Mouse (Mus musculus) mouse embryonic stem cell (cell line): Measurements from ENCODE around the gene Hmmr.

Experiments
- in situ Hi-C, 2 experiments: fragments of 300-500 bp; cut with MboI; formaldehyde crosslinking; loops; 1 replicate in 1 of 2; 3 replicates in 1 of 2; pipeline ENCODE4 v1.14.3; 2019 to 2020; ENCODE audit warnings: low sequenced_read_pairs in 2 of 2, low pct_unique_long_range_greater_than_20kb in 1 of 2, mixed read lengths in 1 of 2; ENCODE audit not compliant: unreplicated experiment in 1 of 2

Gene Hmmr

DNA sequence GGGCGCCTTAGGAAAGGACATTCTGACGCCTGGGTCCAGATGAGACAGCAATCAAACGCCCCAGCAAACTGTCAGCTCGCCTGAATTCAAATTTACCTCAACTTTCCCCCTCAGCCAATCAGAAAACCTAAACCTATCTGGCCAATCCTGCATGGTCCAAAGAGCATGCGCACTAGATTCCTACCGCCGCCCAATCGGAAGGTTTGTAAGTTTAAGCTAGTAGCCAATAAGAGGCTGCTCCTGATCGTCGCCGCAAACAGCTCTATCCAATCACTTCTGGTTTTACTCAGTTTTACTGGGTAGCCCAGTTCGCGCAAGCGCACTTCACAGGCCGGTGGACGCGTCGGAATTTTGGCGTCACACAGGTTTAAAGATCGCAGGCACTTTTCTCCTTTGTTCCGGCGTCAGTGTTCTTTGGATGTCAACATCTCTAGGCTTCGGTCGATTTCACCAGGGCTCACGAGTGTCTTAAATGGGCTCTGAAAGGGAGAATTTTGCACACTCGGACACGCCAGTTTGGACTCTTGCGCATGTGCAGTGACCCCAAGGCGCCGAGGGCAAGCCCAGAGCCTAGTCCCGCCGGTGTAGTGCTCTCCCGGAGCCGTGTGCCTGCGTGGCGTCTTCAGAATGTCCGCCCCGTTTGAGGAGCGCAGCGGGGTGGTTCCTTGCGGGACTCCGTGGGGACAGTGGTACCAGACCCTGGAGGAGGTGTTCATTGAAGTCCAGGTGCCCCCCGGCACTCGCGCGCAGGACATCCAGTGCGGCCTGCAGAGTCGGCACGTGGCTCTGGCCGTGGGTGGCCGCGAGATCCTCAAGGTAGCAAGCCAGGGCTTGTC lies at the start of gene Hmmr, which contains the start of gene Nudcd2:
Gene Hmmr, minus strand, starts transcription at position 84 of the 836 bp plus-strand sequence.
Gene Nudcd2, plus strand, starts transcription at position 329 of the 836 bp plus-strand sequence.
- in situ Hi-C loops, result no loop called here

DNA sequence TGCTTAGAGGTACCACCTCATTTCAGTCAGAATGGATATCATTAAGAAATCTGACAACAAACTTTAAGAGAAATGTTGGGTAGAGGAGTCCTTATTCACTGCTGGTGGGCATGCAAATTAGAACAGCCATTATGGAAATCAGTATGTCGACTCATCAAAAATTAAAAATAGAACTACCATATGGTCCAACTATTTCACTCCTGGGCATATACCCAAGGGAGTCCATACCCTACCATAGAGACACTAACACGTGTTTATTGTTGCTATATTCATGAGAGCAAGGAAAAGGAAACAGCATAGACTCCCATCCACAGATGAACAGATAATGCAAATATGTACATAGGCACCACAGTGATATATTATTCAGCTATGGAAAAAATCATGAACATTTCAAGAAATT lies 48.6 kb upstream of the Hmmr start:
- in situ Hi-C loops, result no loop called here

DNA sequence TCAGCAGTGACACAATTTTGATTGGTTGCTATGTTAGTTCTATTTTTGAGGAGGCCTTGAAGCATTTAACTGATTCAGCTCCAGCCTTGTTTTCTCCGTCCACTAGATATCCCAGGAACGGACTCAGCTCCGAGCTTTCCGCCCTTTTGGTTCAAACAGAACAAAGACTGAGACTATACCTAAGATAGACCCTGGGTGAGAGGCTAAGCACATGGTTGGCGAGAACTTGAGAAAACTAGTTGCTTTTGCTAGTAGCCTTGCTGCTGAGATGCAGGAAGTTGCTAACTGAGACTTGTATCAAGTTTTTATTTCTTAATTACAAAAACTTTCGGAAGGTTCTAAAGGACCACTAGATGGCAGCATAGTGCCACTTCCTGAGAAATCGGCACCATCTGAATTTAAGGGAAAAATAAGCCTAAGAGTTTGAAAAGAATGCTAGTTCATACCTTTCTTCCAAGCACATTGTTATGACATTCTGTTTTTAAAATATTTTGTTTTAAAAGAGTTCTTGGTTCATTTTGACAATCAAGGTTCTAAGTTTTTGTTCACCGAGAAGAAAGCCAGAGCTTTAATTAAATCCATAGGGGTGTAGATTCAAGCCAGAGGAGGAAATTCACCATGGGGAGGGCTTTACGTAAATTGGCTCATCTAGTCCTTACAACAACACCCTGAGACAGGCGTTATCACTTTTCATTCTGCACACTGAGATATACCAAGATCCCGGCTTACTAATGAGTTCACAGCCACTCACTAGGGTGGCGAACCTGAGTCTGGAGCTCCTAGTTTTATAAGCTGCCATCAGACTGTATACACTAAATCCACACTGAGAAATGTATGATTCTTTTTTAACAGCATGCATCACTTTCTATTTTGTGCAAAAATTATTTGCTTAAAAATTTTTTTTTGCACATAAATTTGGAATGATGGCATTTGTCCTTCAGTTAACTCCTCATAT lies 42.4 kb upstream of the Hmmr start:
- in situ Hi-C loops, result no loop called here

DNA sequence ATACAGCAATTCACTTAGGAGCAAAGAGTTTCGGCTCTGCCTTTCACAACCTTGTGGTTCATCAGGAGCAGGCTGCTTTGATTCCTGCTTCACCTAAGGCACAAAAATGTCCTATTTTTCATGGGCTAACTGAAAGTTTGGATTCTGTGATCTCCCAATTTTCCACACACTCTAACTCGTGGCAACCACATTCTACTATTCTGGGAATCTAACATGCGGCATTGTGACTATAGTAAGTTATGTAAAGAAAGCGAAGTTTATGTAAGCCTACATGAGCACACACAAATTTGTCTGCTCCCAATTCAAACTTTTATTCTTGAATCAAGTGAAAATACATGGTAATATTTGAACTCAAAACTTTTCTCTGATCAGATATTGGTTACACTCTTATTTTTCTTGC lies 31.5 kb upstream of the Hmmr start:
- in situ Hi-C loops, result no loop called here

DNA sequence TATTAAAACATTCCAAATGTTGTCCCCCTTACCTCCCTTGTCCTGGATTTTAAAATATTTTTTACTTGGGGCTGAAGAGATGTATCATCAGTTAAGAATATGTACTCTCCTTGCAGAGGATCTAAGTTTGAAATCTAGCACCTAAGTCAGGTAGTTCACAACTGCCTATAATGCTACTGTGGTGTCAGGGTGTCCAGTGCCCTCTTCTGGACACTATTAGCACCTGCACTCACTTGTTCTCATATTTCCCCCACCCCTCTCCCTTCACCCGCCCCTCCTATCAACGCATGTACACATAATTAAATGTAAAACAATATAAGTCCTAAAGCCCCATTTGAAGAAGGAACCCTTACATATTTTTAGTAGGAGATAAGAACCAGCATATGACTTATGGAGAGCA lies 30.2 kb upstream of the Hmmr start:
- in situ Hi-C loops, result no loop called here

DNA sequence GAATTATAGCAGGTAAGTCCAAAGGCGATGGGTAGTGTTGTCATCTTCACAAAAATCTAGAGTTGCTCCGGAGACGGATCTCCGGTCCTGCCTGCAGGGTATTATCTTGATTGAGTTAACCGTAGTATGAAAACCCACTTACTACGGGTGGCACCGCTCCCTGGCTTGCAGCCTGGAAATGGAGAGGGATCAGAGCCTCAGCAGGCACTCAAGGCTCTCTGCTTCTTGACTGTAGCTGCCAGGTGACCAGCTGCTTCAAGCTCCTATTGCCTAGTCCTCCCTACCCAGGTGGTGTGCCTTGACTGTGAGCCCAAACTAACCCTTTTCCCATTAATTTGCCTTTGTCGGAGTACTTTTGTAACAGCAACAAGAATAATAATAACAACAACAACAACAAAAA lies 26.7 kb upstream of the Hmmr start:
- in situ Hi-C loops, result no loop called here

DNA sequence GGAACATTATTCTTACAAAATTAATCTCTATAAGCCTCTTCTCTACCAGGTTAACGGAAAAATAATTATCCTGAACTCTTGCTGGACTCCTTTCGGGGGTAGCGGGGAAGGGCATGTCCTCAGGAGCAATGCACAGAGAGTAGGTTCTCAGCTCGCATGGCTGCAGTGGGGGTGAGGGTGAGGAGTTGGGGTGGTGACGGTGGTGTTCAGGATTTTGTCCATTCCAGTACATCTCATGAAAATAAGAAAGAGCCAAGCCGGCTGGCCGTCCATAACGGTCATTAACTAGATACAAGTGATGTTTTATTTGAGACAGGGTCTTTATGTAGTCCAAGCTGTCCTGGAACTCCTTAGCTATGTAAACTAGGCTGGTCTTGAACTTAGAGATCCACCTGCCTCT lies 22.7 kb upstream of the Hmmr start:
- in situ Hi-C loops, result no loop called here

DNA sequence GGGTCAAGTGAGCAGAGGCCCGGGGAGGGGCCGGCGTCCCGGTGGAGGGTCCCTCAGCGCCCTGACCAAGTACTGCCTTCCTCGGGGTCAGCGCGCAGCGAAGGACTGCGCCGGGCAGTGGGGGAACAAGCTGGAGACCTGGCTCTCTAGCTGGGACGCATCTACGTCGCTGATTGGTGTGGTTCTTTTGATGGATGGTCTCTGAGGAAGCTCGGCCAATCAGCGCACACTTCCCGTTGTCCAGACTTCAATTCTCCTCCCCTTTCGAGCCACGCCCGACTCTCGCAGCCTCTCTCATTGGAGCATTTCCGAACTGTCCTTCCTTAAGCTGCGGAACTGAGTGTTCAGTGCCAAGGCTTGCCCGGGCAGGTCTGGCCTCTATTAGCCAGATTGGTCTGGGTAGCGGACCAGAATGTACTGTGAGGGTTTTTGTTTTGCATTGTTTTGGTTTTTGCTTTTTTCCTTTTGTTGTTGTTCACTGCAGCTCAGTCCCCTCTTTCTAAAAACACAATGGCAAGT lies 21.9 kb upstream of the Hmmr start, which contains the start of gene Ccng1:
Gene Ccng1, minus strand, starts transcription at position 203 of the 519 bp plus-strand sequence.
- in situ Hi-C loops, result no loop called here

DNA sequence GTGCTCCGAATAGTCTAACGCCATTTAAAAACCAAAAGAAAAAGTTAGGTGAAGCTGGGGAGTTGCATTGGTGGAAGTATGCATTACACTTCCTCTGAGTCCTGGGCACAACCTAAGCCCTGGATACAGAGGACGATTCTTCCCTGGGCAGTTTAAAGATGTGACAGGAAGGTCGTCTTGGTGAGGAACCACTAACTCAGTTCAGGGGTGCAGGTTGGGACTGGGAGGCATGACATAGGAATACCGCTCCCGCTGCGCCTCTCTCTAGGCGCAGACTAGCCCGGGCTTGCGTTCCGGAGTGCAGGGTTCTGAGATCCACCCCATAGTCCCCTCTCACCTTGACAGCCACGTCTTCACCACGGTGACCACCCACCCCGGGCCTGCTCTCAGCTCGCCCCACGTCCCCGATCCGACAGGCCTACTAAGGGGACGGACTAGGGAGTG lies 21.5 kb upstream of the Hmmr start:
- in situ Hi-C loops, result no loop called here

DNA sequence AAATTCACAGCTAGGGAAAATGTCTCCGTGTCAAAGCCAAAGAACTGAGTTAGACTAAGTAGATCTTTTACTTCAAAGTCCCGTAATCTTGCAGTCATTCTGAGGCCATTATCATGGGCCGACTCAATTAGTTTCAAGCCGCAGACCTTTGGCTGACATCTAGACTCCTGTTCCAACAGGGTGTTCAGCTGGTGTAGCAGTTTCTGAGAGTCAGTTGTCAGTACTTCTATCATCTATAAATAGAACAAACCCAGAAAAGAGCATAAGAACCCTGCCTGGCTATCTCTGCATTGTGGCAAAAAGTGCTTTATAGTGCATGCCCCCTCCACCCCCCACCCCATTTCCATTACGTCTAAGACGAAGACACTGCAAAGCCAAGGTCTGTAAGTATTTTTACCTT lies 20.6 kb upstream of the Hmmr start:
- in situ Hi-C loops, result no loop called here

DNA sequence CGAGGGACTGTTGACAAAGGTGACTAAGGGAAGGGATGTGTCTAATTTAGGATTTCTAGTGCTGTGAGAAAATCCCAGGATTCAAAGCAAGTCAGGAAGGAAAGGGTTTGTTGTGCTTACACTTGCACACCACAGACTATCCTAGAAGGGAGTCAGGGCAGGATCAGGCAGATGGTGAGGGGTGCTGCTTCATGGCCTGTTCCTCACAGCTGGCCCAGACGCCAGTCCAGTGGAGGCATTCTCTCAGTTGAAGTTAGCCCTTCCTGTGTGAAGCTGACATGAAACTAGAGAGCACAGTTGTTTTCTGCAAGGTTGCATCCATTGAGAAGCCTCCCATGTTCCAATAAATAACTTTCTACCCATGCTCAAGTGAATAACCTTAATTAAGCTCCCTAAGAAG lies 14.5 kb upstream of the Hmmr start:
- in situ Hi-C loops, result no loop called here

DNA sequence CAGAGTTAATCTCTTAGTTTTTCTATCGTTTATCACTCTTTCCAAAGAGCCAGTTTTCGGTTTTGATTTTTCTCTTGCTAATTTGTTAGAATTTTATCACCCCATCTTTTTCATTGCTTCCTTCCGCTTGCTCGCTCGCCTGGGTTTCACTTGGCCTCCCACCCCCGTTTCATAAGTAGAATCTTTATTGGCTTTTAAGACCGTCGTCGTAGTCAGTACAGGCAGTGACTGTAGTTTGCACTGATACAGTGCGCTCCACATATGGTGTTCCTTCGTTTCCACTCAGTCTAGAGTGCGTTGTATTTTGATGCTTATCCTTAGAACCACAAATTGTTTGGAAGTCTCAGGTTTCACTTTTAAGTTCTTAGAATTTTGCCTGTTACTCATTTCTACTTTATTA lies 13.1 kb upstream of the Hmmr start:
- in situ Hi-C loops, result no loop called here

DNA sequence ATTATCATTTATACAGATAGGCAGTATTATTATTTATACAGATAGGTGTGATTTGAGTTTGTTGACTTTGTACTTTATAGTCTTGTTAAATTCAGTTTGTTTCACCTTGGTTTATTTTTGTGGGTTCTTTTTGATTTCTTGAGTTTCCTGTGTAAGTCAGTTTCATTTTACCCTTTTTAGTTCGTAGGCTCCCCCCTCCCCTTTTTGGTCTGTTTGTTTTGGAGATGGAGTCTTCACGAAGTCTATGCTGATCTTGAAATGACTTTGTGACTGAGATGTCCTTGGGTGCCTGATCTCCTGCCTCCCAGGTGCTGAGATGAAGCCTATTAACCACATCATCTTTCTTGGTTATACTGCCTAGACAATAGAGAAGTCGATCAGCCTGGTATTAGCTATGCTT lies 11.1 kb upstream of the Hmmr start:
- in situ Hi-C loops, result no loop called here

DNA sequence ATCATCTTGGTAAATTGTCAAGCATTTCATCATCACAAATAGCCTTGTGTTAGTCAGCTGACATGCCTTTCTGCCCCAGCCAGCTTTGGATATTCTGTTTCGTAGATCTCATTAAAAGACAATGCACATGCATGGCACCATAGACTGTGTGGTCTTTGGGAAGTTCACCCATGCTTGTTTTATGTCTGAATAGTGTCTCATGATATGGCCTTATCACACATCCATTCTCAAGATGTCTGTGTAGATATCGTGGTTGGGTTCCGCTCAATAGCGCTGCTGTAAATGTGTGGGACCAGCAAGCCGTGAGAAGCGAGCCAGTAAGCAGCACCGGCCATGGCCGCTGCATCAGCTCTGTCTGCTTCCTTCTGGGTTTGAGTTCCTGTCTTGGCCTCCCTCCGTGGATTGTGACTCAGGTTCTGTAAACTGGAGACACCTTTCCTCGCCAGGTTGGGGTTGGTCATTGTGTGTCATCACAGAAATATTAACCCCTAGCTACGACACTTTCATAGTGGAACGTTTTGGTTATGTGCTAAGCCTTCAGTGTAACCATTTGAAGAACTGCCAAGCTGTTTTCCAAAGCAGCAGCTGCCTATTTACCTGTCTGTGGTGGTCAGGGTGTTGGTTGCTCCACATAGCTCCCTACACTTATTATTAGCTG lies 8.5 kb upstream of the Hmmr start:
- in situ Hi-C loops, result no loop called here

DNA sequence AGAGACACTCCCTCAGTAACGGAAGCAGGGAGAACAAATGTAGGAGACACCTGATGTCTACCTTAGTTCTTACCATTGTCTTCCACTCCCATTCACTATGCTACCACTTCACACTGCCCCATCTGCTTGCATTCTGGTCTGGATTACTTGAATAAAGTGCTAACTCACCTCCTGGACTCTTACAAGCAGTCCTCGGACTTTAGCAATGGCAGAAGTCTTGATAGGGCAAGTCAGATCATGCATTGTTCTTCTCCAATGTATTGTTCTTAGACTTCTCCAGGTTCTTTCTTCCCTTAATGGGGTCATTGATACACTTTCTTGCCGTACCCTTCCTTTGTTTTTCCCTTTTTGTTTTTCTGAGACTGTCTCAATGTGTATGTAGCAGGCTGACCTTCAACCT lies 4.1 kb upstream of the Hmmr start:
- in situ Hi-C loops, result no loop called here

DNA sequence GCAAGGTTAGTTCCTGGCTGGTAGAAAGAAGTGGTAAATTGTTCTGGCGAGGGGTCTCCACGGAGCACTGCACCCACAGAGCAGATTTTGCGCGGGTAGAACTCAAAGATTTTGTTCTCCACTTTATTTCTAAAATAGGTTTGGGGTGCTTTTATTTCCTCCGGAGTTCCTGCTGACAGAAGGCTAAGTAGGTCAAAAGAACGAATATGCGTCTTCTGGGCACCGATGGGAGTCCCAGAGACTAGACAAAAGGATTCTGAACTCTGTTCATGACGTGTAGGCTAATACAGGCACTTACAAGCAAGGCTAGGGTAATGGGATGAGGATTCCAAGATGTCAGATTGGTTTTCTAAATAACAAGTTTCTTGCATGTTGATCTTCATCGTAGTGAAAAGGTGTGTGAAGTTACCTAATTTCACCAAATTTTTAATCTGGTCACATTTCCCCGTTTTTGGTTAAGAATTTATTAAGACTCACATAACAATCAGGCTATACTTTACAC lies 1.1 kb upstream of the Hmmr start:
- in situ Hi-C loops, result no loop called here

DNA sequence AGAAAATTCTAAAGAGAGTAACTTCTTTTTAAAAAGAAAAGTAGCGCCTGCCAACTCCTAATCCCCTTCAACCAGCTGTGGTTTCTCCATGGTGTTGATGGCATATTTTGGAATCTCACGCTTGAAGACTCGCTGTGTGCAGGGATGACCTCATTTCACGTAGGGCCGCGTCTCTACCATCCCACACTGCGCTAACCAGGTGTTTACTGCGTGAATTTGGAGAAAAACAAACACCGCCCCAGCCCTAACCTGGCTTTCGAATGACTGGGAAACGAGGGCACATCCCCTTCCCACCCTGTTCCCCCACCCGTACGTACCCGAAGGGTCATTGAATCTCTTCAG lies 254 bp downstream of the Hmmr start:
- in situ Hi-C loops, result no loop called here

DNA sequence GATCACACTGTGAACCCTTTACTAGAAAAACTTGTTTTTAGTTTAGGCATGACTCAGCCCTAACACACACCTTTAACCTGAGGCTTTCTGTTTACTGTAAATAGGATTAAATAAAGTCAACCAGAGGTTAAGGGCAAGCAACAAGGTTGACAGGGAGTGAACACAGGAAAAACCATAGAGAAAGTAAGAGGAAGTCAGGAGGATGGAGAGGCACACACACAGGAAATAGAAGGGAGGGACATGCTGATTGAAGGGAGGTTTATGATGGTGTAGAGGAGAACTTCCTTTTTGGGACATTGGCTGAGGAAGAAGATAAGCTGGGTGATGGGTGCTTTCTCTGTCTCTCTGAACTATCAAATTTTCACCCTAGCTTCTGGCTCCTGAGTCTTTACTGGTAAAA lies 14.9 kb downstream of the Hmmr start:
- in situ Hi-C loops, result no loop called here

DNA sequence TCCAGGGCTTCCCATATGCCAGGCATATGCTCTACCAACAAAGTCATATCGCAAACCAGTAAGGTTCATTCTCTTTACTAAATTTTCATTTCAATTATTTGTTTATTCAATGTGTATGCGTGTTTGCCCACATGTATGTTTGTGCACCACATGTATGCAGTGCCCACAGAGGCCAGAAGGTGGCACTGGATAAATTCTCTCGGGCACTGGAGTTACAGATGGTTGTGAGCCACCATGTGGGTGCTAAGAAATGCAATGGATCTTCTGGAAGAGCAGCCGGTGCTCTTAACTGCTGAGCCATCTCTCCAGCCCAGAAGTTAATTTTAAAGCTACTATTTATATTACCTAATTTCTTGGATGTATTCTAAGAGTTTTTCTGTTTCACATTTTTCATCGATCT lies 17.7 kb downstream of the Hmmr start:
- in situ Hi-C loops, result no loop called here
